Mouse (Mus musculus): Measurements from ENCODE around the gene Gzmm. TPM values are rescaled to one million over a fixed set of nuclear protein-coding genes. Genes with fewer than 3 reads are reported as not detected.
A peak's percentile ranks its signal among the peaks of the same experiment; 100 is the strongest.
"Not testable (repeated sequence)": the region's sequence is repeated elsewhere in the genome, so short reads cannot be mapped to it uniquely, and the experiment has no call there.

Gene Gzmm
- total RNA-seq, 2 experiments from 2014 or later = 2.4 to 3.1 TPM

- no peak for DNase-seq (ENCODE audit: extremely low spot score in 1 of 2, low spot score in 1 of 2)
Observed at GRCm38 (mm10) chr10:79700676-79701075, 11.9 kb downstream of the Gzmm start.

GRCm38 (mm10) chr10:79701443-79702129 lies 12.8 kb downstream of the Gzmm start:
- no peak for DNase-seq (ENCODE audit: extremely low spot score in 1 of 2, low spot score in 1 of 2)

GRCm38 (mm10) chr10:79702970-79703369 lies 14.2 kb downstream of the Gzmm start:
- DNase-seq (ENCODE audit: extremely low spot score in 1 of 2, low spot score in 1 of 2) = not testable (repeated sequence)

GRCm38 (mm10) chr10:79703541-79703940 lies 14.7 kb downstream of the Gzmm start:
- DNase-seq (ENCODE audit: extremely low spot score in 1 of 2, low spot score in 1 of 2) = no peak

- peak; percentile 95 to 96 for DNase-seq (ENCODE audit: extremely low spot score in 1 of 2, low spot score in 1 of 2)
Observed at GRCm38 (mm10) chr10:79704065-79704969, 15.5 kb downstream of the Gzmm start, which contains the start of gene Bsg. Gene Bsg, plus strand, starts transcription at chr10:79704491.

GRCm38 (mm10) chr10:79704970-79705360 lies 16.1 kb downstream of the Gzmm start:
- no peak for DNase-seq (ENCODE audit: extremely low spot score in 1 of 2, low spot score in 1 of 2)

- DNase-seq (ENCODE audit: extremely low spot score in 1 of 2, low spot score in 1 of 2) = no peak
Observed at GRCm38 (mm10) chr10:79705951-79706350, 17.1 kb downstream of the Gzmm start.

GRCm38 (mm10) chr10:79706406-79707094 lies 17.7 kb downstream of the Gzmm start:
- DNase-seq (ENCODE audit: extremely low spot score in 1 of 2, low spot score in 1 of 2) = no peak

GRCm38 (mm10) chr10:79707162-79707561 lies 18.3 kb downstream of the Gzmm start:
- no peak for DNase-seq (ENCODE audit: extremely low spot score in 1 of 2, low spot score in 1 of 2)

GRCm38 (mm10) chr10:79707759-79708158 lies 18.9 kb downstream of the Gzmm start:
- no peak for DNase-seq (ENCODE audit: extremely low spot score in 1 of 2, low spot score in 1 of 2)

GRCm38 (mm10) chr10:79708668-79709067 lies 19.8 kb downstream of the Gzmm start:
- no peak for DNase-seq (ENCODE audit: extremely low spot score in 1 of 2, low spot score in 1 of 2)

GRCm38 (mm10) chr10:79709307-79709706 lies 20.5 kb downstream of the Gzmm start:
- no peak for DNase-seq (ENCODE audit: extremely low spot score in 1 of 2, low spot score in 1 of 2)

GRCm38 (mm10) chr10:79712029-79712428 lies 23.2 kb downstream of the Gzmm start:
- DNase-seq (ENCODE audit: extremely low spot score in 1 of 2, low spot score in 1 of 2) = no peak

GRCm38 (mm10) chr10:79712499-79713126 lies 23.8 kb downstream of the Gzmm start:
- peak; percentile 72 to 91 for DNase-seq (ENCODE audit: extremely low spot score in 1 of 2, low spot score in 1 of 2)

GRCm38 (mm10) chr10:79713163-79713562 lies 24.3 kb downstream of the Gzmm start:
- DNase-seq (ENCODE audit: extremely low spot score in 1 of 2, low spot score in 1 of 2) = no peak

GRCm38 (mm10) chr10:79714996-79715395 lies 26.2 kb downstream of the Gzmm start:
- no peak for DNase-seq (ENCODE audit: extremely low spot score in 1 of 2, low spot score in 1 of 2)

GRCm38 (mm10) chr10:79716254-79716987 lies 27.6 kb downstream of the Gzmm start, which contains the start of gene Hcn2:
Gene Hcn2, plus strand, starts transcription at chr10:79716634.
- DNase-seq (ENCODE audit: extremely low spot score in 1 of 2, low spot score in 1 of 2) = no peak

- DNase-seq (ENCODE audit: extremely low spot score in 1 of 2, low spot score in 1 of 2) = no peak
Observed at GRCm38 (mm10) chr10:79716988-79717355, 28.2 kb downstream of the Gzmm start.

- peak in 1 of 2 experiments; percentile 53 for DNase-seq (ENCODE audit: extremely low spot score in 1 of 2, low spot score in 1 of 2)
Observed at GRCm38 (mm10) chr10:79717640-79718357, 29.0 kb downstream of the Gzmm start.
